Mouse (Mus musculus) cortical plate, adult 2 months (tissue): ENCODE data around the gene Stox2. TPM values are rescaled to one million over a fixed set of nuclear protein-coding genes. Genes with fewer than 3 reads are reported as not detected.

Experiments used
- H3K27ac ChIP-seq: fragments of 200-500 bp; 2 replicates; pipeline ENCODE4 v1.5.1; 2012; ENCODE audit warnings: low read length, control low read depth, inconsistent platforms; ENCODE audit not compliant: insufficient read depth
- H3K4me1 ChIP-seq: fragments of 200-500 bp; 2 replicates; pipeline ENCODE4 v1.6.1; 2011; ENCODE audit warnings: low read length; ENCODE audit not compliant: control insufficient read depth, insufficient read depth
- H3K4me3 ChIP-seq: fragments of 200-500 bp; 2 replicates; pipeline ENCODE4 v1.5.1; 2011; ENCODE audit warnings: mild to moderate bottlenecking, low read length, control low read depth; ENCODE audit not compliant: insufficient read depth
- CTCF ChIP-seq: fragments of 200-500 bp; IDR thresholded peaks from 2 replicates; pipeline ENCODE4 v1.5.1; 2011; ENCODE audit warnings: mild to moderate bottlenecking, control low read depth, low read length; ENCODE audit not compliant: insufficient read depth; ENCODE audit errors: extremely low read depth
- POLR2A ChIP-seq: fragments of 200-500 bp; IDR thresholded peaks from 2 replicates; pipeline ENCODE4 v1.6.1; 2011; ENCODE audit warnings: mild to moderate bottlenecking, low read length, control low read depth; ENCODE audit not compliant: insufficient read depth; ENCODE audit errors: extremely low read depth
- polyA plus RNA-seq: library from polyadenylated mRNA; depleted of rRNA; stranded (reverse); fragments of >200 nt; gene quantifications from 2 replicates; pipeline ENCODE4 v1.2.3, GENCODE M21; 2012

Gene Stox2
- polyA plus RNA-seq, 1 experiment = 21.5 TPM

- Histone ChIP-seq H3K4me1 (peaks cover 3% of the 10 kb centered on the region; the same call in 1 of the 2 replicates), H3K27ac (no peak overlapping the region), H3K4me3 (no peak overlapping the region)
- TF ChIP-seq POLR2A = no peak
Observed at GRCm38 (mm10) chr8:47341474-47341873, 104.7 kb downstream of the Stox2 start.

GRCm38 (mm10) chr8:47338691-47339323, 107.4 kb downstream of the Stox2 start:
- H3K27ac ChIP-seq = no peak overlapping the region
- no peak overlapping the region for H3K4me3 ChIP-seq
- H3K4me1 ChIP-seq = no peaks in the 10 kb centered on the region
- TF ChIP-seq CTCF (no peak), POLR2A (no peak)

GRCm38 (mm10) chr8:47336433-47336832, 109.7 kb downstream of the Stox2 start:
- Histone ChIP-seq H3K4me3 (no peak overlapping the region), H3K27ac (no peak overlapping the region), H3K4me1 (no peaks in the 10 kb centered on the region)
- TF ChIP-seq POLR2A = no peak
- TF ChIP-seq CTCF = no peak

GRCm38 (mm10) chr8:47335940-47336339, 110.2 kb downstream of the Stox2 start:
- no peak for TF ChIP-seq POLR2A
- no peak for TF ChIP-seq CTCF
- no peaks in the 10 kb centered on the region for H3K4me1 ChIP-seq
- H3K4me3 ChIP-seq = no peak overlapping the region
- H3K27ac ChIP-seq = no peak overlapping the region

GRCm38 (mm10) chr8:47334223-47334757, 111.9 kb downstream of the Stox2 start:
- TF ChIP-seq POLR2A (peak; percentile 96), CTCF (no peak)
- Histone ChIP-seq H3K4me1 (no peaks in the 10 kb centered on the region), H3K4me3 (peak overlapping the region; percentile 49), H3K27ac (peak overlapping the region; percentile 82)

- TF ChIP-seq CTCF (no peak), POLR2A (no peak)
- Histone ChIP-seq H3K4me1 (no peaks in the 10 kb centered on the region), H3K4me3 (no peak overlapping the region), H3K27ac (no peak overlapping the region)
Observed at GRCm38 (mm10) chr8:47332941-47333340, 113.2 kb downstream of the Stox2 start.

- no peak overlapping the region for H3K27ac ChIP-seq
- TF ChIP-seq CTCF (no peak), POLR2A (no peak)
- no peak overlapping the region for H3K4me3 ChIP-seq
- H3K4me1 ChIP-seq = no peaks in the 10 kb centered on the region
Observed at GRCm38 (mm10) chr8:47330982-47331381, 115.2 kb downstream of the Stox2 start.

GRCm38 (mm10) chr8:47326348-47326747, 119.8 kb downstream of the Stox2 start:
- TF ChIP-seq CTCF (no peak), POLR2A (no peak)
- Histone ChIP-seq H3K27ac (no peak overlapping the region), H3K4me3 (no peak overlapping the region), H3K4me1 (peaks cover 1% of the 10 kb centered on the region; the same call in 1 of the 2 replicates)

- H3K4me3 ChIP-seq = no peak overlapping the region
- H3K4me1 ChIP-seq = peaks cover 1% of the 10 kb centered on the region; the same call in 1 of the 2 replicates
- H3K27ac ChIP-seq = no peak overlapping the region
- no peak for TF ChIP-seq CTCF
- no peak for TF ChIP-seq POLR2A
Observed at GRCm38 (mm10) chr8:47324117-47324820, 121.9 kb downstream of the Stox2 start.

- H3K4me3 ChIP-seq = no peak overlapping the region
- no peak overlapping the region for H3K27ac ChIP-seq
- TF ChIP-seq POLR2A = no peak
- TF ChIP-seq CTCF = no peak
- peaks cover 1% of the 10 kb centered on the region; the same call in 1 of the 2 replicates for H3K4me1 ChIP-seq
Observed at GRCm38 (mm10) chr8:47321282-47321681, 124.9 kb downstream of the Stox2 start.
